Mouse (Mus musculus): Measurements from ENCODE around the gene Mcts1. TPM values are rescaled to one million over a fixed set of nuclear protein-coding genes. Genes with fewer than 3 reads are reported as not detected.

Mcts1 gene
- polyA plus RNA-seq, 1 experiment from 2014 or later: 106 TPM

DNA sequence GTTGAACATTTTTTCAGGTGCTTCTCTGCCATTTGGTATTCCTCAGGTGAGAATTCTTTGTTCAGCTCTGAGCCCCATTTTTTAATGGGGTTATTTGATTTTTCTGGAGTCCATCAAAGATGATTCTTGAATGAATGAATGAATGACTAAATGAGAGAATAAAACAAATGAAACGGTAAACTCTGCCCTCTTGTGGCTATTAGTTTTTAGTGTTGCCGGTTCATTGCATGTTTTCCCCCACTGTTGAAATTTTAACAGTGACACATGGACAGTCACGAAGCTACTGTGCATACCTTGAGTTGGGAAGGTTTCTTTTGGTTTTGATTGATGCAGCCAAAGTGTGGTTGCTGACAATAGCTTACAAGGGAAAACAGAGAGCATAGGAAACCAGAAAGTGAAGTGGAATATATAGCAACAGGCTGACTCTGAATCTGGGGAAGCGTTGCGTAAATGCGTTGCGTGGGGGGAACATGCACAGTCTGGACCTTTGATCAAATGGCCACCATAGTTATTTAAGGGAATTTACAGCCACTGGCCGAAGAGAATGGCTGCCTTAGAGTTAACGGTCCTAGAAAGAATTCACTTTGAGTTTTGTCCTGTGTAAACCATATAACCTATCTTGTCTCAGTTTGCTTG, 50.1 kb downstream of the Mcts1 start:
- Histone ChIP-seq H3K9ac (ENCODE audit: low read length) (no peak overlapping the region), H3K4me2 (no peak overlapping the region)
- WGBS: 69% methylated on average over 9 of the region's 9 CpGs

DNA sequence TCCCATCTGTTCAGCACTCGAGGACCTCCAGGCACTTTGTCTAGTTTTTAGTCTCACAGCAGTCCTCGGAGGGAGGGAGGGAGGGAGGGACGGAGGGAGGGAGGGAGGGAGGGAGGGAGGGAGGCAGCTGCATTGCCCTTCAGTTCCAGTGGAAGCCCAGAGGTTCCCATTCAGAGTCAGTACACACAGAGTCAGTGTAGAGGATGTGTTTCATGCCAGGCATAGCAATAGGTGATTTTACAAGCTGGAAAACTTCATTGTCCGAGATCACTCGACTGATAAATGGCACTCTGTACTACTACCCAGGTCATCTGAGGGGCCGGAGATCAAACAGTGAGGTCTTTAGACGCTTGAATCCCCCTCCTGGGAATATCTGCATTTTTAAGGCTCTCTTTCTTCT, 50.8 kb downstream of the Mcts1 start:
- 33% methylated on average over 5 of the region's 7 CpGs for WGBS
- no peaks in the 10 kb centered on the region for H3K27me3 ChIP-seq (ENCODE audit: control insufficient read depth, insufficient read depth, low read length)
- H3K4me3 ChIP-seq (ENCODE audit: low read depth, low read length): no peak overlapping the region
- H3K9me3 ChIP-seq (ENCODE audit: control insufficient read depth, low read length): no peaks in the 10 kb centered on the region
- no peaks in the 10 kb centered on the region for H3K36me3 ChIP-seq (ENCODE audit: control insufficient read depth, insufficient read depth, low read length)
- no peak overlapping the region for H3K9ac ChIP-seq (ENCODE audit: low read length)
- no peak overlapping the region for H3K4me2 ChIP-seq
- no peaks in the 10 kb centered on the region for H3K4me1 ChIP-seq (ENCODE audit: control insufficient read depth, insufficient read depth, low read length)
- DNase-seq (ENCODE audit: low spot score, missing footprints) (no peak), ATAC-seq (ENCODE audit: low FRiP score) (no peak)
- no peak overlapping the region for H3K27ac ChIP-seq (ENCODE audit: low read depth, low read length)

More for the DNA sequence above, 50.1 kb downstream of the Mcts1 start:
- DNase-seq (ENCODE audit: low spot score, missing footprints) (no peak), ATAC-seq (ENCODE audit: low FRiP score) (no peak)
- Histone ChIP-seq H3K27me3 (ENCODE audit: control insufficient read depth, insufficient read depth, low read length) (no peaks in the 10 kb centered on the region), H3K4me1 (ENCODE audit: control insufficient read depth, insufficient read depth, low read length) (no peaks in the 10 kb centered on the region), H3K36me3 (ENCODE audit: control insufficient read depth, insufficient read depth, low read length) (no peaks in the 10 kb centered on the region), H3K27ac (ENCODE audit: low read depth, low read length) (no peak overlapping the region), H3K4me3 (ENCODE audit: low read depth, low read length) (no peak overlapping the region), H3K9me3 (ENCODE audit: control insufficient read depth, low read length) (no peaks in the 10 kb centered on the region)

DNA sequence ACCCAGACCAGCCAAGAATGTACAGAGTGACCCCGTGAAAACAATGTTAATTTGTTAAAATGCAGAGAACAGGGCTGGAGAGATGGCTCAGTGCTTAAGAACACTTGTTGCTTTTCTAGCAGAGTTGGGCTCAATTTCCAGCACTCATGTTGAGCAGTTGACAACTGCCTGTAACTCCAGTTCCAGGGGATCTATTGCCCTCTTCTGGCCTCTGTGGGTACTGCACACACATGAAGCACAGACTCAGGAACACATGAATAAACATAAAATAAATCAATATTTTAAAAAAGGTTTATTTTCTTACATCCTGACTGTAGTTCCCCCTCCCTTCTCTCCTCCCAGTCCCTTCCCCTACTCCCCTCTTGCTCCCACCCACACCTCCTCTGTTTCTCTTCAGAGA, 52.8 kb downstream of the Mcts1 start:
- ATAC-seq (ENCODE audit: low FRiP score) (no peak), DNase-seq (ENCODE audit: low spot score, missing footprints) (no peak)
- Histone ChIP-seq H3K27me3 (ENCODE audit: control insufficient read depth, insufficient read depth, low read length) (no peaks in the 10 kb centered on the region), H3K27ac (ENCODE audit: low read depth, low read length) (no peak overlapping the region), H3K4me3 (ENCODE audit: low read depth, low read length) (no peak overlapping the region), H3K9ac (ENCODE audit: low read length) (no peak overlapping the region), H3K36me3 (ENCODE audit: control insufficient read depth, insufficient read depth, low read length) (no peaks in the 10 kb centered on the region), H3K9me3 (ENCODE audit: control insufficient read depth, low read length) (no peaks in the 10 kb centered on the region), H3K4me2 (no peak overlapping the region), H3K4me1 (ENCODE audit: control insufficient read depth, insufficient read depth, low read length) (no peaks in the 10 kb centered on the region)
- WGBS: 69% methylated on average over 1 of the region's 1 CpGs

DNA sequence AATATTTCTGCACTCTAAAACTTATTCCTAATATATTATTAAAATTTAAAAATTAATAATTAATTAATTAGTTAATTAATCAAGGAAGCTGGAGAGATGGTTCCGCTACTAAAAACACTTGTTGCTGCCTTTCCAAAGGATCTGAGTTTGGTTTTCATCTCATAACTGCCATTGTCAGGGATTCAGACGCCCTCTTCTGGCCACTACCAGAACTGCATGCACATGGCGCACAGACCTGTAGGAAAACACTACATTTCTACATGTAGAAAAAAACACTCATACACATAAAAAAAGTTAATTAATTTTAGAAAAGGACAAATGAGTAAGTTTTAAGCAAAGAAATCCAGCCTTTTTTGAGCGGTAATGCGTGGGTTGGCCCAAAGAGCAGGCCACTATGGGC, 54.3 kb downstream of the Mcts1 start:
- no peaks in the 10 kb centered on the region for H3K27me3 ChIP-seq (ENCODE audit: control insufficient read depth, insufficient read depth, low read length)
- no peak overlapping the region for H3K4me3 ChIP-seq (ENCODE audit: low read depth, low read length)
- H3K9me3 ChIP-seq (ENCODE audit: control insufficient read depth, low read length): no peaks in the 10 kb centered on the region
- ATAC-seq (ENCODE audit: low FRiP score): no peak
- no peaks in the 10 kb centered on the region for H3K4me1 ChIP-seq (ENCODE audit: control insufficient read depth, insufficient read depth, low read length)
- DNase-seq (ENCODE audit: low spot score, missing footprints): no peak
- no peak overlapping the region for H3K4me2 ChIP-seq
- no peak overlapping the region for H3K9ac ChIP-seq (ENCODE audit: low read length)
- H3K27ac ChIP-seq (ENCODE audit: low read depth, low read length): no peak overlapping the region
- no peaks in the 10 kb centered on the region for H3K36me3 ChIP-seq (ENCODE audit: control insufficient read depth, insufficient read depth, low read length)
- WGBS: 87% methylated on average over 5 of the region's 5 CpGs

DNA sequence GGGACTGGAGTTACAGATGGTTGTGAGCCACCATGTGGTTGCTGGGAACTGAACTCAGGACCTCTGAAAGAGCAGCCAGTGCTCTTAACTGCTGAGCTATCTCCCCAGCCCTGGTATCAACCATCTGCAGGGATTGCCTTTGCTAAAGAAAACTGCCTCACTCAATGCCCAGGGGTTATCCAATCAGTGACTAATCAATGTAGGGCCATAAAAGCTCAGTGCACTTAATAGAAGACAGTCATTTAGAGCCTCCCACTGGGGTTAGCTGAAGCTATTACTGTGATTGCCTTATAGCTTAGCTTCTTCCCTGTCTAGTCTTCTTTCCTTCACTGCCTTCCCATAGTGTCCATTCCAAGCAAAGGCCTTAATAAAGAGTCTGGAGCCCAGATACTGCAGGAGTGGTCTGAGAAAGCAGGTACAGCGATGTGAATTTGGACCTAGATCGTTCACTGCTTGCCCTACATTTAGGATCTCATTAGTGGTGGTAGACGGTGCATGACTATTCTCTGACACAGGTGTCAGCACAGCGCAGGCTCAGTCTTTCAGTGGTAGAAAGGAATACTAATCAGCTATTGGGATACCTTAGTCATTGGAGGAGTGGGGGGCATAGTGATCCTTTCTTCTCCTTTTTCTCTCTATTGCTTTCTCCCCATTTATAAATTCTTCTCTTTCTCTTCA, 56.0 kb downstream of the Mcts1 start:
- 68% methylated on average over 4 of the region's 4 CpGs for whole genome bisulfite sequencing
- Histone ChIP-seq H3K4me1 (ENCODE audit: control insufficient read depth, insufficient read depth, low read length) (no peaks in the 10 kb centered on the region), H3K27ac (ENCODE audit: low read depth, low read length) (no peak overlapping the region), H3K27me3 (ENCODE audit: control insufficient read depth, insufficient read depth, low read length) (no peaks in the 10 kb centered on the region), H3K9me3 (ENCODE audit: control insufficient read depth, low read length) (no peaks in the 10 kb centered on the region), H3K36me3 (ENCODE audit: control insufficient read depth, insufficient read depth, low read length) (no peaks in the 10 kb centered on the region), H3K4me3 (ENCODE audit: low read depth, low read length) (no peak overlapping the region), H3K4me2 (no peak overlapping the region), H3K9ac (ENCODE audit: low read length) (no peak overlapping the region)
- DNase-seq (ENCODE audit: low spot score, missing footprints): no peak
- ATAC-seq (ENCODE audit: low FRiP score): no peak

Other genes with a start within 250 kb of the Mcts1 start
- 90.1 and 98.7 TPM in 2 replicates for gene Lamp2, start 144.1 kb upstream of the Mcts1 start, polyA plus RNA-seq (2014; fragmentation: Nextera tagmentation; extraction: Ambion mirVana)
- 45.6 and 46.8 TPM in 2 replicates for gene Cul4b, start 24.4 kb upstream of the Mcts1 start, polyA plus RNA-seq (2014; fragmentation: Nextera tagmentation; extraction: Ambion mirVana)
- 23.7 and 25.6 TPM in 2 replicates for gene C1galt1c1, start 34.5 kb downstream of the Mcts1 start, polyA plus RNA-seq (2014; fragmentation: Nextera tagmentation; extraction: Ambion mirVana)
- gene 6030498E09Rik, start 172.1 kb downstream of the Mcts1 start, polyA plus RNA-seq (2014; fragmentation: Nextera tagmentation; extraction: Ambion mirVana): not detected in 2 replicates

All from midbrain, embryonic 11.5 days (tissue).